Mouse (Mus musculus): ENCODE data around the gene 2310022A10Rik.
A peak's percentile ranks its signal among the peaks of the same experiment; 100 is the strongest.

DNA sequence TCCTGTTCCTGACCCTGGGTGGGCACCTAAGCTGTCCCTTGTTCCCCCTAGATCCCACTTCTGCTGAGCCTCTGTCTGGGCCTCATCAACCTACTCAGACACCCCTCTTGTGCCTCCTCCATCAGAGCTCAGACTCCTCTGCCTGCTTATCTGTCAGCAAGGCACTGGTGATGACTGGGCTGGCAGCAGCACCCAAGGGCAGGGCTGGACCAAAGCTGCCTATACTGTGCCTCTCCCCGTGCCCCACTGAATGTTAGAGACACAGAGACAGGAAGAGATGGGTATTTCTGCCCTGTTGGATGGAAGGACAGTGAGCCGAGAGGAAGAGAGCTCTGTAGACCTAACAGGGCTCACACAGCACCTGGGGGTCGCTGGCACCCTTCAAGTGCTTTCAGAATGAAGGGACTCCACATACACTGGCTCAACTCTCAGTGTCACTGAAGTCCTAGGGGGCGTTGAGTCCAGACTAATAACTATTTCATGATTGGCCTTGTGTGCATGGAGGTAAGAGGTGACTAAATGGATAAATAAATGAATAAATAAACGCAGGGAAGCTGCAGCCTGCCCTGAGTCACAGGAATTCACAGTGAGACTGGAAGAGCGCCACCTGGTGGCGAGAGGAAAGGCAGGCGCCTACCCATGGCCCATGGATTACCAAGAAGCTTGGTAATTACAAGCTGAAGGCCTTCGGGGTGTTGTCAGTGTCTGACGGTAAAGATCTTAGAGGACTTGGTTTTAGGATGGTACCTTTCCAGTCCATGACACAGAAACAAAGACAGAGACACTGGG, 26.8 kb upstream of the 2310022A10Rik start:
- TF ChIP-seq CTCF (IDR thresholded peaks at IDR 0.05; ENCODE audit: borderline replicate concordance, insufficient read depth, low read length), result peak; percentile 81
- TF ChIP-seq POLR2A (IDR thresholded peaks at IDR 0.05; ENCODE audit: low read depth, low read length), result no peak

Data from embryonic fibroblast, embryonic 13.5 days (primary cell).